Mouse (Mus musculus): ENCODE measurements around the gene Gm5089. TPM values are rescaled to one million over a fixed set of nuclear protein-coding genes. Genes with fewer than 3 reads are reported as not detected.
A peak's percentile ranks its signal among the peaks of the same experiment; 100 is the strongest.

The Gm5089 gene
- total RNA-seq, 2 experiments from 2014 or later: not detected

- DNase-seq: no peak
Observed at GRCm38 (mm10) chr14:122477971-122478573, 27.2 kb upstream of the Gm5089 start.

- DNase-seq: no peak
Observed at GRCm38 (mm10) chr14:122477261-122477671, 26.4 kb upstream of the Gm5089 start.

GRCm38 (mm10) chr14:122476822-122477215 is 25.9 kb upstream of the Gm5089 start:
- no peak for DNase-seq

GRCm38 (mm10) chr14:122476041-122476821 is 25.3 kb upstream of the Gm5089 start:
- peak in 1 of 2 experiments; percentile 28 for DNase-seq

- DNase-seq: no peak
Observed at GRCm38 (mm10) chr14:122475557-122476040, 24.7 kb upstream of the Gm5089 start.

- DNase-seq: peak; percentile 52 to 54
Observed at GRCm38 (mm10) chr14:122474891-122475556, 24.1 kb upstream of the Gm5089 start, which contains the start of gene Zic2. Gene Zic2 (plus strand): TSS chr14:122475435.

- DNase-seq: peak in 1 of 2 experiments; percentile 20
Observed at GRCm38 (mm10) chr14:122474041-122474890, 23.4 kb upstream of the Gm5089 start.

- DNase-seq: no peak
Observed at GRCm38 (mm10) chr14:122473211-122473751, 22.4 kb upstream of the Gm5089 start.

- no peak for DNase-seq
Observed at GRCm38 (mm10) chr14:122472647-122473046, 21.7 kb upstream of the Gm5089 start.

GRCm38 (mm10) chr14:122472161-122472560 is 21.2 kb upstream of the Gm5089 start:
- no peak for DNase-seq

- no peak for DNase-seq
Observed at GRCm38 (mm10) chr14:122471449-122472085, 20.7 kb upstream of the Gm5089 start.

- DNase-seq: no peak
Observed at GRCm38 (mm10) chr14:122468971-122469755, 18.2 kb upstream of the Gm5089 start.

GRCm38 (mm10) chr14:122467926-122468841 is 17.3 kb upstream of the Gm5089 start:
- DNase-seq: no peak

GRCm38 (mm10) chr14:122466756-122467362 is 15.9 kb upstream of the Gm5089 start:
- no peak for DNase-seq

GRCm38 (mm10) chr14:122465931-122466490 is 15.1 kb upstream of the Gm5089 start:
- DNase-seq: no peak

GRCm38 (mm10) chr14:122464763-122465741 is 14.1 kb upstream of the Gm5089 start, which contains the start of gene Zic5:
Gene Zic5 (minus strand): TSS chr14:122465677.
- peak; percentile 15 to 25 for DNase-seq

GRCm38 (mm10) chr14:122464351-122464762 is 13.4 kb upstream of the Gm5089 start:
- DNase-seq: no peak
